Mouse (Mus musculus) forebrain, embryonic 11.5 days (tissue): ENCODE results near the gene Snph. TPM values are rescaled to one million over a fixed set of nuclear protein-coding genes. Genes with fewer than 3 reads are reported as not detected.

Experiments used
- ATAC-seq: fragments of 200-750 bp; cut with Nextera tagmentation; replicated peaks from 2 replicates; pipeline ENCODE4 v1.8.0; 2017; ENCODE audit warnings: moderate TSS enrichment; ENCODE audit not compliant: low FRiP score
- DNase-seq: peaks from one replicate; pipeline ENCODE4 v3.0.0-alpha.2; 2017; ENCODE audit warnings: low spot score
- H3K27ac ChIP-seq: fragments of 300-500 bp; sonication (generic); 2 replicates; pipeline ENCODE4 v1.5.1; 2014; ENCODE audit warnings: low read depth, low read length
- H3K27me3 ChIP-seq: fragments of 300-500 bp; sonication (generic); 2 replicates; pipeline ENCODE4 v1.6.1; 2014; ENCODE audit warnings: mild to moderate bottlenecking, low read length, mixed read lengths; ENCODE audit not compliant: control insufficient read depth, insufficient read depth
- H3K36me3 ChIP-seq: fragments of 300-500 bp; sonication (generic); 2 replicates; pipeline ENCODE4 v1.6.1; 2014; ENCODE audit warnings: mild to moderate bottlenecking, low read length, moderate library complexity, mixed read lengths; ENCODE audit not compliant: control insufficient read depth, insufficient read depth
- H3K4me1 ChIP-seq: fragments of 300-500 bp; sonication (generic); replicated peaks from 2 replicates; pipeline ENCODE4 v1.6.1; 2014; ENCODE audit warnings: low read length, mixed read lengths; ENCODE audit not compliant: control insufficient read depth, insufficient read depth
- H3K4me2 ChIP-seq: fragments of 300-500 bp; sonication (generic); 2 replicates; pipeline ENCODE4 v1.6.1; 2014; ENCODE audit warnings: low read depth, mild to moderate bottlenecking, low read length, moderate library complexity, mixed read lengths; ENCODE audit not compliant: severe bottlenecking
- H3K4me3 ChIP-seq: fragments of 300-500 bp; sonication (generic); 2 replicates; pipeline ENCODE4 v1.5.1; 2014; ENCODE audit warnings: low read depth, low read length
- H3K9ac ChIP-seq: fragments of 300-500 bp; sonication (generic); 2 replicates; pipeline ENCODE4 v1.6.1; 2014; ENCODE audit warnings: low read length
- H3K9me3 ChIP-seq: fragments of 300-500 bp; sonication (generic); 2 replicates; pipeline ENCODE4 v1.6.1; 2016; ENCODE audit warnings: low read length, mixed read lengths; ENCODE audit not compliant: control insufficient read depth
- WGBS: fragments of 180-500 bp; shearing (Covaris S2); extraction: QIAGEN DNeasy Blood & Tissue Kit; methylation state at CpG from one replicate; pipeline ENCODE4 v1.1.7; 2014; 5-methylcytosine and 5-hydroxymethylcytosine counted together
- polyA plus RNA-seq: library from polyadenylated mRNA; unstranded; fragments of >200 nt; fragmentation: Nextera tagmentation; extraction: Ambion mirVana; gene quantifications from 2 replicates; pipeline ENCODE4 v1.2.1, GENCODE M21; 2014

Gene Snph
- polyA plus RNA-seq, 1 experiment from 2014 or later: 2.4 TPM

GRCm38 (mm10) chr2:151543063-151543895, 89.1 kb downstream of the Snph start:
- Histone ChIP-seq H3K27ac (peak overlapping the region; percentile 85), H3K9me3 (no peaks in the 10 kb centered on the region), H3K4me3 (peak overlapping the region; percentile 98), H3K27me3 (no peaks in the 10 kb centered on the region), H3K36me3 (no peaks in the 10 kb centered on the region; the same call in 1 of the 2 replicates), H3K9ac (peak overlapping the region; percentile 93), H3K4me1 (peaks cover 3% of the 10 kb centered on the region; the same call in 1 of the 2 replicates), H3K4me2 (peak overlapping the region; percentile 81)
- peak; percentile 69 for DNase-seq
- WGBS: 2% methylated on average over 21 of the region's 21 CpGs
- peak; percentile 11; the same call in 1 of the 2 replicates for ATAC-seq

- Histone ChIP-seq H3K36me3 (no peaks in the 10 kb centered on the region; the same call in 1 of the 2 replicates), H3K4me3 (peak within 1 kb of the TSS; percentile 98), H3K4me2 (peak within 1 kb of the TSS; percentile 81), H3K4me1 (peaks cover 3% of the 10 kb centered on the region; the same call in 1 of the 2 replicates), H3K9me3 (no peaks in the 10 kb centered on the region), H3K27ac (peak within 1 kb of the TSS; percentile 85), H3K9ac (peak within 1 kb of the TSS; percentile 93), H3K27me3 (no peaks in the 10 kb centered on the region)
- under 1% methylated on average over 68 of the region's 93 CpGs for WGBS
- peak; percentile 97 for ATAC-seq
- peak; percentile 98 for DNase-seq
Observed at GRCm38 (mm10) chr2:151542323-151543062, 89.9 kb downstream of the Snph start, which contains the start of gene Fkbp1a. Gene Fkbp1a, plus strand, starts transcription at chr2:151542483.

Other genes starting within 250 kb of the Snph start
- gene 4921509C19Rik, start 156.4 kb downstream of the Snph start, polyA plus RNA-seq: not detected in 2 replicates
- 282 and 286 TPM in 2 replicates for gene Nsfl1c, start 138.4 kb downstream of the Snph start, polyA plus RNA-seq
- gene Fkbp1a, start 90.1 kb downstream of the Snph start, polyA plus RNA-seq: 562 and 601 TPM in 2 replicates
- 0.44 and 0.83 TPM in 2 replicates for gene Sdcbp2, start 60.0 kb downstream of the Snph start, polyA plus RNA-seq
- gene Rad21l, start 35.9 kb upstream of the Snph start, polyA plus RNA-seq: not detected in 2 replicates
- gene Tmem74b, start 69.4 kb upstream of the Snph start, polyA plus RNA-seq: 6.9 and 7.7 TPM in 2 replicates
- 46.8 and 51.9 TPM in 2 replicates for gene Psmf1, start 111.6 kb upstream of the Snph start, polyA plus RNA-seq
- 0.15 TPM in 2 replicates for gene Rspo4, start 210.3 kb upstream of the Snph start, polyA plus RNA-seq